Mouse (Mus musculus) liver, postnatal 0 days (tissue): ENCODE results near the gene Nr2f1.

Experiments
- CTCF ChIP-seq: sonication (generic); IDR thresholded peaks from 2 replicates; pipeline ENCODE4 v1.5.1; 2016; ENCODE audit warnings: antibody characterized with exemption, low read depth
- EP300 ChIP-seq: IDR thresholded peaks from 2 replicates; pipeline ENCODE4 v1.6.1; 2016; ENCODE audit warnings: antibody characterized with exemption, low read depth, mild to moderate bottlenecking

DNA sequence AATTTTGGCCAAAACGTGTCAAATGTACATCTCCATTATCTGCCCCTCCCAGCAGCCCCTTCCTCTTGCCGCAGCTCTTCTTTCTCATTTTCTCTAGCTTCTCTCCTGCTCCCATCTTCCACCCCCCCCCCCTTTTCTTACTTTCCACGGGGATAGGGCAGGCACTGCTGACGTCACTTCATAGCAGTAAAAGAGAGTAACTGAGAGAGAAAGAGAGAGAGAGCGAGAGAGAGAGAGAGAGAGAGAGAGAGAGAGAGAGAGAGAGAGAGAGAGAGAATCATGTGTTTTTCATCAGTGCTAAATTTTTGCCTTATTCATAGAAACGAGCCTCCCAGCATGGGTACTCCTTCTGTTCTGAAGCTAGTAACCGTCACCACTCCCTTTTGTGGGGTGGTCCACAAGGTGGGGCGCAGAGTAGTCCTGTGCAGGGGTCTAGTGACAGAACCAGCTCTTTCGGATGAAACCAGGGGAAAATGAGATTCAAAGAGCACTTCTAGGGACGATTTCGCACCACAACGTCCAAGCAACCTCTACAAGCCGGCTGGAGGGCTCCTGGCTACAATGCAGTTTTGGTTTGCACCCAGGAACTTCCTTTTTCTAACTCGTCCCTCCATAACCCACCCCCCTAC, 17.5 kb downstream of the Nr2f1 start:
- TF ChIP-seq CTCF (no peak), EP300 (no peak)
